Mouse (Mus musculus): Measurements from ENCODE around the gene Gm21969.

Gene Gm21969

GRCm38 (mm10) chr4:139602357-139603244 lies at the start of gene Gm21969:
Gene Gm21969, plus strand, starts transcription at chr4:139603186.
- DNase-seq (ENCODE audit: low spot score), result peak; percentile 70

- no peak for DNase-seq (ENCODE audit: low spot score)
Measured at GRCm38 (mm10) chr4:139555235-139555634, 47.8 kb upstream of the Gm21969 start.

GRCm38 (mm10) chr4:139555951-139556350 lies 47.0 kb upstream of the Gm21969 start:
- no peak for DNase-seq (ENCODE audit: low spot score)

GRCm38 (mm10) chr4:139568361-139568760 lies 34.6 kb upstream of the Gm21969 start:
- no peak for DNase-seq (ENCODE audit: low spot score)

- DNase-seq (ENCODE audit: low spot score), result peak; percentile 31
Measured at GRCm38 (mm10) chr4:139570756-139571155, 32.2 kb upstream of the Gm21969 start.

- no peak for DNase-seq (ENCODE audit: low spot score)
Measured at GRCm38 (mm10) chr4:139572928-139573512, 30.0 kb upstream of the Gm21969 start.

- DNase-seq (ENCODE audit: low spot score), result peak; percentile 100
Measured at GRCm38 (mm10) chr4:139574156-139574798, 28.7 kb upstream of the Gm21969 start.

- DNase-seq (ENCODE audit: low spot score), result peak; percentile 68
Measured at GRCm38 (mm10) chr4:139574799-139575672, 27.9 kb upstream of the Gm21969 start.

- no peak for DNase-seq (ENCODE audit: low spot score)
Measured at GRCm38 (mm10) chr4:139575673-139576003, 27.3 kb upstream of the Gm21969 start.

GRCm38 (mm10) chr4:139576251-139576880 lies 26.6 kb upstream of the Gm21969 start:
- DNase-seq (ENCODE audit: low spot score), result no peak

GRCm38 (mm10) chr4:139577006-139577405 lies 26.0 kb upstream of the Gm21969 start:
- DNase-seq (ENCODE audit: low spot score), result no peak

GRCm38 (mm10) chr4:139578389-139578788 lies 24.6 kb upstream of the Gm21969 start:
- no peak for DNase-seq (ENCODE audit: low spot score)

- peak; percentile 75 for DNase-seq (ENCODE audit: low spot score)
Measured at GRCm38 (mm10) chr4:139579003-139579402, 24.0 kb upstream of the Gm21969 start.

GRCm38 (mm10) chr4:139579466-139579865 lies 23.5 kb upstream of the Gm21969 start:
- DNase-seq (ENCODE audit: low spot score), result peak; percentile 30

GRCm38 (mm10) chr4:139580663-139581336 lies 22.2 kb upstream of the Gm21969 start:
- DNase-seq (ENCODE audit: low spot score), result no peak

GRCm38 (mm10) chr4:139581427-139582051 lies 21.4 kb upstream of the Gm21969 start:
- DNase-seq (ENCODE audit: low spot score), result no peak

- DNase-seq (ENCODE audit: low spot score), result no peak
Measured at GRCm38 (mm10) chr4:139582346-139582745, 20.6 kb upstream of the Gm21969 start.

- DNase-seq (ENCODE audit: low spot score), result no peak
Measured at GRCm38 (mm10) chr4:139582903-139583302, 20.1 kb upstream of the Gm21969 start.

- no peak for DNase-seq (ENCODE audit: low spot score)
Measured at GRCm38 (mm10) chr4:139583629-139584245, 19.2 kb upstream of the Gm21969 start.

- DNase-seq (ENCODE audit: low spot score), result no peak
Measured at GRCm38 (mm10) chr4:139584704-139585103, 18.3 kb upstream of the Gm21969 start.

Data from T-cell, adult 2 months (primary cell).